In the genomic region with DNA sequence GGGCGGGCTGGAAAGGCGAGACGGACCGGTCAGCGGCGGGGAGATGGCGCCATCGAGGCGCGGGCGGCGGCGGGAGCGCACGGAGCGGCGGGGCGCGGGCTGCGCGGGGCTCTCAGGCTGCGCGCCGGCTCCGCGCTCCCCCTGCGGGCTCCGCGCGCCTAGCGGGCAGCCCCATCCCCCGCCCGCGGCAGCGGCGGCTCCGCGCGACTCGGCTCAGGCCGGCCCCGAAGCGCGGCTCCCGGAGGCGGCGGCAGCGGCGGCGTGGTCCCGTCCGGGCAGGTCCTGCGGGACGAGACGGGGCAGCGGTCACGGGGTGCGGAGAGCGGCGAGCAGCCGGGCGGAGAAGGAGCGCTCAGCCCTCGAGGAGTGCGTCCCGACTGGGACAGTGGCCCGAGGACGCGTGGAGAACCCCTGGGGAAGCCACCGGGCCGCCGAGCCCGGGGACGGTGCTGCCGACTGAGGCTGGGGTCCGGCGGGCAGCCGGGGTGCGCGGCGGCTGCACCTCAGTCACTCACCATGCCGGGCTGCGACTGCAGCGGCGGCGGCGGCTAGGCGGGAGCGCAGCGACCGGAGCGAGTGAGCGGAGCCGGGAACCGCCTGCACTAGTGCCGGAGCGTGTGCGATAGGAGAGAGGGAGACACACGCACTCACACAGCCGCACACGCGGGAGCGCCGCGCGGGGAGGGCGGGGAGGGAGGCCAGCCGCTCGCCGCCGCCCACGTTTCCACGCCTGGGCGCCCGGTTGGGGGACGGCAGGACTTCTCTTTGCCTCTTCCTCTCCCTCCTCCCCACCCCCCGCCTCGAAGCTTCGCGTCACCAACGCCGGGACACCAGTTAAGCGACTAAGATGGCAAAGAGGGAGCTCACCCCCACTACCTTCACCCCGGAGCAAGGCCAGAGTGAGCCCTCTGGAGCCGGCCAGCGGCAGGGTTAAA, we compare ENCODE assay signal across 9 mouse cellular contexts. TPM values are rescaled to one million over a fixed set of nuclear protein-coding genes. Genes with fewer than 3 reads are reported as not detected.
A peak's percentile ranks its signal among the peaks of the same experiment; 100 is the strongest.
DNase-seq lines count a peak whose midpoint lies in the region; ATAC-seq lines count a peak whose summit lies in the region.
"Had no signal": no experiment of that assay in that cellular context is flagged by ENCODE, and none has a peak within 500 bp of the region (broad histone marks: within the 10 kb centered on the region; RNA-seq: fewer than 3 reads in every experiment).

No protein-coding gene starts in this region.

- H3K27ac ChIP-seq in hindbrain, embryonic 10.5 days = peak overlapping the region; percentile 86
- H3K27ac ChIP-seq in midbrain, embryonic 15.5 days = peak overlapping the region; percentile 59

- peak; percentile 82 for ATAC-seq in midbrain, embryonic 15.5 days (replicated peaks)

- no peaks in the 10 kb centered on the region for H3K9me3 ChIP-seq in hindbrain, embryonic 10.5 days
- no peaks in the 10 kb centered on the region for H3K9me3 ChIP-seq in midbrain, embryonic 15.5 days

- H3K4me1 ChIP-seq in hindbrain, embryonic 10.5 days (replicated peaks) = peaks cover 24% of the 10 kb centered on the region
- peaks cover 42% of the 10 kb centered on the region for H3K4me1 ChIP-seq in midbrain, embryonic 15.5 days

- no peaks in the 10 kb centered on the region for H3K36me3 ChIP-seq in hindbrain, embryonic 10.5 days
- no peaks in the 10 kb centered on the region for H3K36me3 ChIP-seq in midbrain, embryonic 15.5 days (replicated peaks)

- peak overlapping the region; percentile 89 for H3K4me2 ChIP-seq in midbrain, embryonic 15.5 days

- H3K4me3 ChIP-seq in hindbrain, embryonic 10.5 days = peak overlapping the region; percentile 72
- H3K4me3 ChIP-seq in midbrain, embryonic 15.5 days = peak overlapping the region; percentile 73
- H3K4me3 ChIP-seq: erythroblast, embryonic 14.5 days had no signal

- WGBS in hindbrain, embryonic 10.5 days = 3% methylated on average over 126 of the region's 126 CpGs
- WGBS in midbrain, embryonic 15.5 days = under 1% methylated on average over 98 of the region's 126 CpGs

- peaks cover 84% of the 10 kb centered on the region for H3K27me3 ChIP-seq in hindbrain, embryonic 10.5 days (ENCODE audit: insufficient read depth, poor library complexity, severe bottlenecking)
- peaks cover 57% of the 10 kb centered on the region for H3K27me3 ChIP-seq in midbrain, embryonic 15.5 days (replicated peaks)

- peak overlapping the region; percentile 66 for H3K9ac ChIP-seq in midbrain, embryonic 15.5 days

- intact Hi-C loops in left cerebral cortex, postnatal 25 days (cut with DNase I) = loop anchor here (2.0 to 10.0 kb wide), 6 partner anchors 86 to 622 kb away; partner anchors contain the start of gene Dnah9

- DNase-seq in adrenal gland, adult 18-20 months (ENCODE audit: low spot score in 2 of 2) = peak; percentile 5 to 23
- no peak for DNase-seq in adrenal gland, adult 8-10 months
- DNase-seq in urinary bladder, adult 2 months (ENCODE audit: low spot score) = peak; percentile 23
- DNase-seq in urinary bladder, postnatal 10 days (ENCODE audit: low spot score) = no peak
- peak; percentile 70 for DNase-seq in hindbrain, embryonic 10.5 days (ENCODE audit: low spot score)
- DNase-seq in left cerebral cortex, postnatal 25 days (ENCODE audit: low spot score in 2 of 2) = peak; percentile 47 to 51
- DNase-seq in urinary bladder, postnatal 25 days (ENCODE audit: low spot score) = peak; percentile 3

RNA-seq across cellular contexts. Expression of gene Shisa6, which starts 0.5 kb away (rescaled TPM):
- under 1 TPM; 0.43 to 0.74 TPM for total RNA-seq in adrenal gland, adult 18-20 months (2021)
- 1 to 10 TPM in 1 of 4 experiments, under 1 TPM in 3; 0.15 to 1.0 (median 0.61) TPM for total RNA-seq in adrenal gland, adult 8-10 months (2022)
- polyA plus RNA-seq in urinary bladder, adult 2 months (2012; rRNA removed) = 0.04 and 0.06 TPM in 2 replicates
- polyA plus RNA-seq in hindbrain, embryonic 10.5 days (2016; fragmentation: Nextera tagmentation; extraction: Ambion mirVana) = 0.52 and 1.2 TPM in 2 replicates
- 10 to 100 TPM; 17.5 to 20.1 TPM for total RNA-seq in left cerebral cortex, postnatal 25 days (2021)
- 2.7 and 2.9 TPM in 2 replicates for polyA plus RNA-seq in midbrain, embryonic 15.5 days (2015; fragmentation: Nextera tagmentation; extraction: Ambion mirVana)
- polyA plus RNA-seq: erythroblast, embryonic 14.5 days had no signal

Comparison
In these comparisons a context has a peak if more than half of its experiments do, and no peak if none do; other contexts are left out.
1. DNase-seq: peak in adrenal gland, adult 18-20 months (2 of 2), urinary bladder, adult 2 months (single experiment), hindbrain, embryonic 10.5 days (single experiment), left cerebral cortex, postnatal 25 days (2 of 2) and urinary bladder, postnatal 25 days (single experiment); none in adrenal gland, adult 8-10 months (single experiment) and urinary bladder, postnatal 10 days (single experiment).
2. RNA of gene Shisa6, which starts 0.5 kb away (total RNA-seq): 17.5 to 20.1 TPM in left cerebral cortex, postnatal 25 days; 0.15 to 1.0 TPM in adrenal gland, adult 8-10 months and 0.43 to 0.74 TPM in adrenal gland, adult 18-20 months; every median in the first group is over 4 times any median in the second.